Mouse (Mus musculus): ENCODE results near the gene Reps1.
"Not testable (repeated sequence)": the region's sequence is repeated elsewhere in the genome, so short reads cannot be mapped to it uniquely, and the experiment has no call there.

The Reps1 gene

GRCm38 (mm10) chr10:18066031-18066439, 10.4 kb downstream of the Reps1 start:
- DNase-seq = no peak

GRCm38 (mm10) chr10:18067761-18068446, 12.2 kb downstream of the Reps1 start:
- no peak for DNase-seq

DNA sequence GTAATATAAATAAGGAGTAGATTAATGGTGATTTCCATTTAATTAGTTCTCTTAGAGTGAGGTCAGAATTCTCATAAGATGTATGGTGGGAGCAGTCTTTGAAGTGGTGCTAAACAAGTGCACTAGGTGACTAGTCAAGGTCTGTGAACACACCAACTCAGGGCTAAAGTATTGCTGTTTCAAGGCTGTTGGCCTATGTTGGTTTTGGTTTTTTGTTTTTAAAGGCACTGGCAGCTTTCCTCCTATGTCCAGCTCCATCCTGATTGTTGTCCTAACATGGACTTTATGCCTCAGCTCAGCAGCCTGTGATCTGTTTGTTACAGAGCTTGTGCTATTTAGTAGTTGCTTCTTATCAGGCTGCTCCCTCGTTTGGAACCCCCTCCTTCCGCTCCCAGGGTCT, 13.2 kb downstream of the Reps1 start:
- DNase-seq = no peak

DNA sequence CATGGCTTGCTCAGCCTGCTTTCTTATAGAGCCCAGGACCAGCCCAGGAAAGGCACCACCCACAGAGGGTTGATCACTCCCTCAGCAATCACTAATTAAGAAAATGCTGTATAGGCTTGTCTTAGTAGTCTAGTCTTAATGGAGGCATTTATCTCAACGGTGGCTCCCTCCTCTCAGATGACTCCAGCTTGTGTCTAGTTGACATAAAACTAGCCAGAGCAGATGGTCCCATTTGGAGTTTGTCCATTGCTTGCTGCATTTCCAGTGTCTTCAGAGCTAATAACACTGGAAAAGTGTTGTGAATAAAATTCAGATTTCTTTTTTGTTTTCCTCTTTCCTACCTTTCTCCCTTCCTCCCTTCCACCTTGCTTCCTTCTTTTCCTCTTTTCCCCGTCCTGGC, 13.9 kb downstream of the Reps1 start:
- peak; percentile 31 for DNase-seq

- peak; percentile 24 for DNase-seq
Observed at GRCm38 (mm10) chr10:18070144-18070543, 14.5 kb downstream of the Reps1 start.

DNA sequence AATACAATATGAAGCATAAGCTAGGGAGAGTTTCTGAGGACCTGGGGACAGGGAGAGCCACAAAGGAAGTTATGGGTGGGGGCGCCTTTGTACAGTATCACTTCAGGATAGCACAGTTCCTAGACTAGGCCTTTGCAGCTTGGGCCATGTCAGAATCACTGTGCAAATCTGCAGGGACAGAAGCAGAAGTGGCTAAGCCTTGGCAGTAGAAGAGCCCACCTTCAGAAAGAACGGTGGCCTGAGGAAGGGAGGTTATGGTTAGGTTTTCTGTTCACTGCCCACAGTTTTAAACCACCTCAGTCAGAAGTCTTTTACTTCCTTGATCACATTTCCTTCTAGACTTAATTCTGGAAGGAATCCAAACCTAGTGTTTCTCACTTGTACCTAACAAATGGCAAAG, 15.0 kb downstream of the Reps1 start:
- no peak for DNase-seq

DNA sequence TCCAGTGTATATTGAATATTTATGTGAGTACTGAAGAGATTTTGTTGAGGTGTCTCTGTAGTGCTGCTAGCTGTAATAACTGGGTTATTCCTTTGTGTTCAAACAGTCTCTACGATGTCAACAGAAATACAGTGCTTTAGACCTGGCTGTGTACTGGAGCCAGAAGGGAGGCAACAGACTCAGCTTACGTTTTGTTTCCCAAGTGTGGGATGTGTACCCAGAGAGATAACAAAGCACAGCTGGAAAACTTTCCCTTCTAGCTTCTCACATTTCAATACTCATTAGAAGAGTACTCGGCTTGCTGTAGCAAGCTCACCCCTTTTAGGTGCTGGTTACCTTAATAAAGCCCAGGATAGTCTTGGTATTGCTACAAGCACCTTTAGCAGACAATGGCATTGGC, 17.2 kb downstream of the Reps1 start:
- no peak for DNase-seq

DNA sequence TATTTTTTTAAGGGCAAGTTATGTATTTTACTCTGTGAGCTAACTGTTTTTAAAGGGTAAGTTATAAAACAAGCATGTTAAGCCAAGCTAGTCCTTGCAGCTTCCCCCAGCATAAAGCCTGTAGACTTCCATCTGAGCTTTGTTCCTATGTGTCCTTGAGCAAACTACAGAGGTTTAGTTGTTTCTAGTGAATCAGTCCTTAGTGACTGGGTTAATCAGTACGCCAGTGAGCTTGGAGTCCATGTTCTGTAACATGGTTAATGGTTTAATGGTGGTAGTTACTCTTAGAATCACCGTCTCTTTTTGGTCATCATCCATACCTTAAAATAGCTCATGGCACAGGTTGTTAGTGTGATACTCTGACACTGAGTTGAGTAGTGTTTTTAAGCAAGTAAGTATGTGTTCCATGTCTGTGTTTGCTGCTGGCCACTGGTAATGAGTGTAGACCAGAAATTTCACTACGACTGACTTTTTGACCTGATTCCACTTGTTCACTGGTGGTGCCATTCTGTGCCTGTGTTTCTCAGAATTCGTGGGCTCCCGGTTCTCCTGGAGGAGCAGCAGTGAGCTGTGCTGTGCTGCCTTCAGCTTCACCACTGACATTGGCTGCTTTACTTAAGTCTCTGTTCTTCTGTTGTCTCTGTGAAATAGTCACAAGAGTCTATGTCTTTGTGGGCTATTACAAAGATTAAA, 18.9 kb downstream of the Reps1 start:
- DNase-seq = no peak

- DNase-seq = no peak
Observed at GRCm38 (mm10) chr10:18075845-18076244, 20.2 kb downstream of the Reps1 start.

DNA sequence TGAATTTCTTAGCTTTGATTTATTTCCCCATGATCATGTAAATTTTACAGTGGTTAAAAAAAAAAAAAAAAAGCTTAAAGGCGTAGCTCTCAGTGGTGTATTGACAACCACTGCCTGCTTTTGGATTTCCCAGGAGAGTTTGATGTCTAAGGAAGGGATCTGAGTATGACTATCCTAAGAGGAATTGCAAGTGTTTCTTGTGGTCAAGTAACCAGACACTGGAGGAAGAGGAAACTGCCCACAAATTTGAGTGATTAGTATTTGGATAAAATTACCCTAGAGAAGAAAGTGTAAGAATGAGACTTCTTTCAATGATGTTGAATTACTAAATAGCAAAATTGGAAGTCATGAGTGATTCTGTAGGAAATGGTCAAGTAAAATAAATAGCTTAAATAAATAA, 25.9 kb downstream of the Reps1 start:
- no peak for DNase-seq

GRCm38 (mm10) chr10:18082772-18083171, 27.1 kb downstream of the Reps1 start:
- no peak for DNase-seq

DNA sequence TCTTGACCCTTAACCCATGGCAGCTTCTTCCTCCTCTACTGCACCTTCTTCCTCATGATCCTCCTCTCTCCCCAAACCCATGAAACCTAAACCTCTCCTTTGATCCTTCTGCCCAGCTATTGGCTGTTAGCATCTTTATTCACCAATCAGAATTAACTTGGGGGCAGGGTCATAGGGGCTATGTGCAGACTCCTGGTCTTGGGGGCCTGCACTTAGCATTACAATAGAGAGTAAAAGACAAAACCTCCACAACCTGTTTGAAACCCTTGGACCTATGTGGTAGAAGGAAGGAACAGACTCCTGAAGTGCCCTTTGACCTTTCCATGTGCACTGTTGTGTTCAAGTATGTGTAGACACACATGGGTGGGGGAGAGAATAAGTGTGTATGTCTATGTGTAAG, 35.0 kb downstream of the Reps1 start:
- no peak for DNase-seq

DNA sequence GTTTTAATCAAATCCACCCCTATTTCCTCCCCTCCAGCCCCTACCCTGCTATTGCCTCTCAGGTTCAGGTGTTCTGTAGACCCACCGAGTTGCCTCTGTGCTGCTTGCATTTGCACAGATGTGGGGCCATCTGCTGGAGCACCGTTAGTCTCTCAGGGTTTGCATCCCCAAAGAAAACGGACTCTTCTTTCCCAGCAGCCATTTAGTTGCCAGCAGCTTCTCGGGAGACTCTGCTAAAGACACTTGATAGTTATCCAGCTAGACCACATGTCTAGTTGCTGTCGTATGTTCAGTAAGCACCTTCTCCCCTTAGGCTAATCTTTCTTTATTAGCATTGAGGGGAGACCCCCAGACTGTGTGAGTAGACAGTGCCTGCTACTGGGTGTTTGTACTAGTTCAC, 46.5 kb downstream of the Reps1 start:
- no peak for DNase-seq

- DNase-seq = no peak
Observed at GRCm38 (mm10) chr10:18107471-18107870, 51.8 kb downstream of the Reps1 start.

- DNase-seq = no peak
Observed at GRCm38 (mm10) chr10:18110940-18111339, 55.3 kb downstream of the Reps1 start.

DNA sequence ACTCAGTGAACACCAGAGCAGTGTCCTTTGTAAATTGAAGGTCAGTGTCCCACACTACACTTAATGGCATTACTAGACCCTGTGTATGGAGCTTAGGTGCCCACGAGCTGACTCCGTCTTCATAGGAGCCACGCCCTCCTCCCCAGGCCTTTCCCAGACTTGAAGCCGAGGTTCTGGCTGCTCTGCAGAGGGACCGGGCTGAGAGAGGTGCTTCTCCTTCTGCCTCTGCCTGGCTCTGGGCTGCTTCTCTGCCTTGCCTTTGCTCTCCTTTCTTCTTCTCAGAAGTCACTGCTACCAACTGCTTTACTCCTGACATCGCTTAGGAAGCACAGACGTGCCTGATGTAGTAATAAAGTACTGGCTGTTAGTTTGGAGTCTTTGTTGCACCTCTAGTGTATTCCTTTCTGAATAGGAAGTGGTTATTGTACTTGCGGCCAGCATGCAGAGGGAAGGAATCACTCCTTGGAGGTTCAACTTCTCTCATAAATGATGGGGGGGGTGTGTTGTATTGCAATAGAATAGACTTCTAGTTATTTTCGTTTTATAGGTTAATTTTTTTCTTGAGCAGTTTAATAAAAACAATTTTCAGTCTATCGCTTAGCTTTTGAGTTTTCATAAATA, 57.9 kb downstream of the Reps1 start:
- DNase-seq = no peak

- DNase-seq = no peak
Observed at GRCm38 (mm10) chr10:18118336-18118735, 62.7 kb downstream of the Reps1 start.

- no peak for DNase-seq
Observed at GRCm38 (mm10) chr10:18130276-18130675, 74.6 kb downstream of the Reps1 start.

DNA sequence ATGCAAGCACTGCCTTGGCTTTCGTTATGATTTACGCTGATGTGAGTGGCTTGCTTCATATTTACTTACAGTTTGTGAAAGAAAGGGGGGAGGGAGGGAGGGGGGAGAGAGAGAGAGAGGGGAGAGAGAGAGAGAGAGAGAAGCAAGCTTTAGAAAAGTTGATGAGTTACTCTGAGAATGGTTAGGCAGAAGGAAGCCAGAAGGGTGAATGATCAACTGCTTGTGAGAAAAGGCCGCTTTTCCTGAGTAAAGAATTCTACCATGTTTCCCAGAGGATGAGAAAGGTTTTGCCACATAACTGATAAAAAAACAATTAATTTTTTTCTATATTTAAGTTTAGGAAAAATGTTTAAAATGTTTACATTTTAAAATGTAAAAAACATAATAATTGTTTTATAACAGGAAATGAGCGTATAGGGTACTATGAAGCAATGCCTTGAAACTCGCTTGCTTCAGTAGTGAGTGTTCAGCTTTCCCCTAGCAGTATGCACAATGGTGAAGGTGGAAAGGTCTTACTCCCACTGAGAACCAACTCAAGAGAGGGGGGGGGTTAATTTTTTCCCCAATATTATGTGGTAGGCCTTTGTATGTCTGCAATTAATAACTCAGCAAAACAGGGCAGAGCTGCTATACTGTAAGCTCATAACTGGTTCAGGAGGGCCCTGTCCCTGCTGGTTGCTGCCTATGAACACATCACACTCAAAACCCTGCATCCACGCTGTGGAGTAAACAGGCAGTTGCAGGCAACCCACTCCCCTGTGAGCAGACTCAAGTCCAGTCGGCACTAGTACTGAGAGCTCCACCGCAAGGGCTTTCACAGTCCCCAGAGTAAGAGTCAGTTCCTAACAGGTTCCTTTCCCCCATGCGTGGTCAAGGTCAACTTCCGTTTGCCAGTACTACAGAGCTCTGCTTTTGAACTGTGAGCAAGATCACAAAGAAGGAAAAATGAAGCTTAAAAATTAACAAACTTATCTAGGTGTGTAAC, 76.3 kb downstream of the Reps1 start:
- no peak for DNase-seq

DNA sequence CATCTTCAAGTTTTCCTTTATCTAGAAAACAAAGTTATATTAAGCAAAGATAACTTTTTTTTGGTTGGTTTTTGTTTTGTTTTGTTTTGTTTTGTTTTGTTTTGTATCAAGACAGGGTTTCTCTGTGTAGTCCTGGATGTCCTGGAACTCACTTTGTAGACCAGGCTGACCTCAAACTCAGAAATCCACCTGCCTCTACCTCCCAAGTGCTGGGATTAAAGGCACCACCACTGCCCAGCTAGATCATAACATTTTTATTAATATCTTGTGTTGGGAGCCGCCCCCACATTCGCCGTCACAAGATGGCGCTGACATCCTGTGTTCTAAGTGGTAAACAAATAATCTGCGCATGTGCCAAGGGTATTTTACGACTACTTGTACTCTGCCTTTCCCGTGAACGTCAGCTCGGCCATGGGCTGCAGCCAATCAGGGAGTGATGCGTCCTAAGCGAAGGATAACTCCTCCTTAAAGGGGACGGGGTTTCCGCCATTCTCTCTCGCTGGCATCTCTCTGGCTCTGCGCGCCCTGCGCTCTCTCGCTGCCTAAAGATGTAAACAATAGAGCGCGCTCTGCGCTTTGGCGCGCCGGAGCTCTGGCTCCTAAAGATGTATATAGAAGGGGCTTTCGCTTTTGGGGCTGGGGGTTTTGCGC, 83.3 kb downstream of the Reps1 start:
- DNase-seq = not testable (repeated sequence)

DNA sequence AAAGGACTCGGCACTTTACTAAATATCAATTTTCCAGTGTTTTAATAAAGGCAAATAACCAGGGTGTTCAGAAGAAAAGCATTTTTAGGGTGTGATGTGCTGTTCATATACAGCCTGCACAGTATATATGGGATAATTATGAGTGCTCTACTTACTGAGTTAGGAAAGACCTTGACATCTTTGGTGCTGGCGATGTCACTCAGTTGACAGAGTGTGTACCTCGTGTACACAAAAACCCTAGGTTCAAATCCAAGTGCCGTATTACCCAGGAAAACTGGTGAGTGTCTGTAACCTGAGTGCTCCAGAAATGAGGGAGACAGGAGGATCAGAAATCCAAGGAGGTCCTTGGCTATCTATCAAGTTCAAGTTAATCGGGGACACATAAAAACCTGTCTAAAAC, 84.0 kb downstream of the Reps1 start:
- DNase-seq = no peak

DNA sequence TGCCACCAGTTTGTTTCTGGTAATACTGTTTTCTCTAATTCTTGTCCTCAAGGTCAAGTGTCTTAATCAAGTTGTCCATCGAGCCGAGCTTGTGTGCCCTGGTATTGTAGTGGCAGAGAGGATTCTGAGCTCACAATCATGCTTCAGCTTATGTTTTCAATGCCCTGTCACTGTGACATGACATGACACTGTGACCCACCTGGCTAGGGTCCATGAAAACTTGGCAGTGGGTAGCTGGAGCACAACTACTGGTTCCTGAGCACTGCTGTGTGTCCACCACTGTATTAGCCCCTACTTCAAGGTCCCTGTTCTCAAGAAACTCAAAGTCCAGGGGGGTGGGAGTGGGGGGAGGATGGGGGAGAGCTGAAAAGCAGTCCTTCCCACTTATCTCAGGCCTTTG, 85.7 kb downstream of the Reps1 start:
- no peak for DNase-seq

- DNase-seq = no peak
Observed at GRCm38 (mm10) chr10:18142231-18142630, 86.6 kb downstream of the Reps1 start.

All from cerebellum, adult 8-10 months (tissue).